Mouse (Mus musculus): ENCODE data around the gene Med12l. TPM values are rescaled to one million over a fixed set of nuclear protein-coding genes. Genes with fewer than 3 reads are reported as not detected.

Med12l gene
- total RNA-seq, 4 experiments from 2014 or later, result 46.5 to 61.7 (median 54.8) TPM

GRCm38 (mm10) chr3:59243384-59243783 lies 237.8 kb downstream of the Med12l start:
- peak; percentile 59 to 64 for DNase-seq (ENCODE audit: low spot score in 2 of 2)

- DNase-seq (ENCODE audit: low spot score in 2 of 2), result no peak
Observed at GRCm38 (mm10) chr3:59248031-59248430, 242.4 kb downstream of the Med12l start.

GRCm38 (mm10) chr3:59250454-59250853 lies 244.8 kb downstream of the Med12l start:
- no peak for DNase-seq (ENCODE audit: low spot score in 2 of 2)

- no peak for DNase-seq (ENCODE audit: low spot score in 2 of 2)
Observed at GRCm38 (mm10) chr3:59257740-59258664, 252.4 kb downstream of the Med12l start.

GRCm38 (mm10) chr3:59260745-59261144 lies 255.1 kb downstream of the Med12l start:
- DNase-seq (ENCODE audit: low spot score in 2 of 2), result no peak

GRCm38 (mm10) chr3:59261709-59262472 lies 256.3 kb downstream of the Med12l start:
- DNase-seq (ENCODE audit: low spot score in 2 of 2), result no peak

- DNase-seq (ENCODE audit: low spot score in 2 of 2), result no peak
Observed at GRCm38 (mm10) chr3:59262704-59263103, 257.1 kb downstream of the Med12l start, which contains the start of gene P2ry12. Gene P2ry12 (minus strand): TSS chr3:59262871.

- no peak for DNase-seq (ENCODE audit: low spot score in 2 of 2)
Observed at GRCm38 (mm10) chr3:59263417-59263816, 257.8 kb downstream of the Med12l start.

- DNase-seq (ENCODE audit: low spot score in 2 of 2), result no peak
Observed at GRCm38 (mm10) chr3:59263988-59264387, 258.4 kb downstream of the Med12l start.

GRCm38 (mm10) chr3:59270811-59271210 lies 265.2 kb downstream of the Med12l start:
- no peak for DNase-seq (ENCODE audit: low spot score in 2 of 2)

GRCm38 (mm10) chr3:59277502-59278253 lies 272.1 kb downstream of the Med12l start:
- DNase-seq (ENCODE audit: low spot score in 2 of 2), result no peak

- no peak for DNase-seq (ENCODE audit: low spot score in 2 of 2)
Observed at GRCm38 (mm10) chr3:59278254-59278533, 272.6 kb downstream of the Med12l start.

- no peak for DNase-seq (ENCODE audit: low spot score in 2 of 2)
Observed at GRCm38 (mm10) chr3:59278620-59279019, 273.0 kb downstream of the Med12l start.

GRCm38 (mm10) chr3:59290551-59290950 lies 284.9 kb downstream of the Med12l start:
- DNase-seq (ENCODE audit: low spot score in 2 of 2), result no peak

- DNase-seq (ENCODE audit: low spot score in 2 of 2), result no peak
Observed at GRCm38 (mm10) chr3:59293437-59294199, 288.0 kb downstream of the Med12l start.

- DNase-seq (ENCODE audit: low spot score in 2 of 2), result no peak
Observed at GRCm38 (mm10) chr3:59295699-59296562, 290.3 kb downstream of the Med12l start.

GRCm38 (mm10) chr3:59296563-59297130 lies 291.0 kb downstream of the Med12l start:
- DNase-seq (ENCODE audit: low spot score in 2 of 2), result no peak

GRCm38 (mm10) chr3:59297653-59298052 lies 292.0 kb downstream of the Med12l start:
- DNase-seq (ENCODE audit: low spot score in 2 of 2), result no peak

- DNase-seq (ENCODE audit: low spot score in 2 of 2), result no peak
Observed at GRCm38 (mm10) chr3:59304944-59305343, 299.3 kb downstream of the Med12l start.

- DNase-seq (ENCODE audit: low spot score in 2 of 2), result no peak
Observed at GRCm38 (mm10) chr3:59305518-59305917, 299.9 kb downstream of the Med12l start.
